Mouse (Mus musculus) ES-E14 (cell line): ENCODE data around the gene Smarcad1. TPM values are rescaled to one million over a fixed set of nuclear protein-coding genes. Genes with fewer than 3 reads are reported as not detected.
A peak's percentile ranks its signal among the peaks of the same experiment; 100 is the strongest.

Experiments
- DNase-seq: peaks from one replicate; pipeline ENCODE4 v3.0.0-alpha.2; 2013; ENCODE audit warnings: low read depth, low spot score
- H3K27ac ChIP-seq: 2 replicates; pipeline ENCODE4 v1.5.1; 2012; ENCODE audit warnings: low read depth, mild to moderate bottlenecking, low read length, moderate library complexity, mixed read lengths; ENCODE audit not compliant: poor library complexity, insufficient read depth, severe bottlenecking
- H3K36me3 ChIP-seq: 2 replicates; pipeline ENCODE4 v1.6.1; 2012; ENCODE audit warnings: mild to moderate bottlenecking, low read length, moderate library complexity, mixed read lengths; ENCODE audit not compliant: control insufficient read depth, poor library complexity, insufficient read depth, severe bottlenecking
- H3K4me1 ChIP-seq, 2 experiments: fragments of 150-350 bp in 1 of 2; sonication (generic) in 1 of 2; 2 replicates each; pipeline ENCODE4 v1.6.1; 2012; ENCODE audit warnings: low read length in 2 of 2, mild to moderate bottlenecking in 1 of 2, mixed read lengths in 1 of 2; ENCODE audit not compliant: control insufficient read depth in 2 of 2, insufficient read depth in 2 of 2, poor library complexity in 1 of 2
- H3K4me3 ChIP-seq, 2 experiments: fragments of 150-350 bp in 1 of 2; sonication (generic) in 1 of 2; 2 replicates each; pipeline ENCODE4 v1.5.1; 2012; ENCODE audit warnings: low read length in 2 of 2, low read depth in 1 of 2, mild to moderate bottlenecking in 1 of 2, mixed read lengths in 1 of 2; ENCODE audit not compliant: insufficient read depth in 1 of 2, poor library complexity in 1 of 2, severe bottlenecking in 1 of 2
- H3K9ac ChIP-seq: 2 replicates; pipeline ENCODE4 v1.6.1; 2012; ENCODE audit warnings: low read depth, mild to moderate bottlenecking, low read length, mixed read lengths; ENCODE audit not compliant: poor library complexity, insufficient read depth, severe bottlenecking
- H3K9me3 ChIP-seq: fragments of 150-350 bp; sonication (generic); 2 replicates; pipeline ENCODE4 v1.6.1; 2012; ENCODE audit warnings: low read depth, mild to moderate bottlenecking, low read length; ENCODE audit not compliant: control insufficient read depth, insufficient read depth
- CHD2 ChIP-seq: IDR thresholded peaks from 2 replicates; pipeline ENCODE4 v1.6.1; 2014; ENCODE audit warnings: mild to moderate bottlenecking, low read depth, low read length, inconsistent platforms
- HCFC1 ChIP-seq: IDR thresholded peaks from 2 replicates; pipeline ENCODE4 v1.6.1; 2012; ENCODE audit warnings: low read length, inconsistent platforms, borderline replicate concordance; ENCODE audit not compliant: insufficient read depth
- MAFK ChIP-seq: IDR thresholded peaks from 2 replicates; pipeline ENCODE4 v1.6.1; 2014; ENCODE audit warnings: mild to moderate bottlenecking, low read depth, low read length, inconsistent platforms; ENCODE audit not compliant: insufficient read depth
- ZC3H11A ChIP-seq: IDR thresholded peaks from 2 replicates; pipeline ENCODE4 v1.6.1; 2012; ENCODE audit warnings: low read depth, mild to moderate bottlenecking, inconsistent platforms, low read length, borderline replicate concordance
- ZNF384 ChIP-seq: IDR thresholded peaks from 2 replicates; pipeline ENCODE4 v1.6.1; 2012; ENCODE audit warnings: low read depth, low read length, inconsistent platforms
- in situ Hi-C, 2 experiments: fragments of 600-800 bp; cut with MboI; formaldehyde crosslinking; loops; one replicate each; pipeline ENCODE4 v1.15.1; 2025; ENCODE audit warnings: low sequenced_read_pairs in 2 of 2, inconsistent platforms in 1 of 2; ENCODE audit not compliant: unreplicated experiment in 2 of 2
- total RNA-seq: library from RNA; depleted of rRNA; stranded (reverse); fragments of 300-350 nt; gene quantifications from 2 replicates; pipeline ENCODE4 v1.2.3, GENCODE M21; 2012

Smarcad1 gene
- total RNA-seq, 1 experiment = 158 TPM

DNA sequence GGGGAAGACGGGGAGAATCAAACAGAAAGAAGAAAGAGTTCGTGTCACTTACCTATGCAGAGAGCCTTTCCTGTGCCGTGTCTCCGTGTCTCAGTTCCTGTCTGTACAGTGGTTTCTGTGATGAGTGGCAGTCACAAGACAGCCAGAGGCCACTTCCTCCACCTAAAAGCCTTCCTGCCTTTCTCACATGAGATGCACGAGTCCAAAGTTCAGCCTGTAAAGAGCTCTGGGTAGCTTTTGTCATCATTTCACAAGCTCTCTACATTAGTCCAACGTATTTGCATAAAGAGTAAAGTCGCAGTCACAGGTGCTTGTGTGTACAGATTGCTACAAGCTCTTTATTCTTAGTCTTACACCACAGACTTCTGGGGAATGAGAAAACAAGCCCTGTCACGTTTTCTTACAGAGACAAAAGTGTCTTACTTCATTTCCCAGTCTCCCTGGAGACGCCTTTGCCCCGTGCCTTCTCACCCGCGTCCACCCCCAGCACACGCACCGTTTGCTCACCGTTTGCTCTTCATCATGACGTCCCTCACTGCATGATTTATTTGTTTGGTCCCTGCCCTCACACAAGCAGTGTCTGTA, 102.3 kb downstream of the Smarcad1 start, which contains the start of gene Hpgds:
TSS of gene Hpgds (minus strand) at position 288 of the 585 bp plus-strand sequence.
- Histone ChIP-seq H3K9ac (no peak within 1 kb of the TSS), H3K4me3 (no peak within 1 kb of the TSS), H3K27ac (no peak within 1 kb of the TSS), H3K4me1 (no peaks in the 10 kb centered on the region), H3K9me3 (no peaks in the 10 kb centered on the region), H3K36me3 (no peaks in the 10 kb centered on the region)
- DNase-seq = no peak
- TF ChIP-seq ZNF384 (no peak), HCFC1 (no peak), CHD2 (no peak), ZC3H11A (no peak), MAFK (no peak)
- in situ Hi-C loops = no loop called here

DNA sequence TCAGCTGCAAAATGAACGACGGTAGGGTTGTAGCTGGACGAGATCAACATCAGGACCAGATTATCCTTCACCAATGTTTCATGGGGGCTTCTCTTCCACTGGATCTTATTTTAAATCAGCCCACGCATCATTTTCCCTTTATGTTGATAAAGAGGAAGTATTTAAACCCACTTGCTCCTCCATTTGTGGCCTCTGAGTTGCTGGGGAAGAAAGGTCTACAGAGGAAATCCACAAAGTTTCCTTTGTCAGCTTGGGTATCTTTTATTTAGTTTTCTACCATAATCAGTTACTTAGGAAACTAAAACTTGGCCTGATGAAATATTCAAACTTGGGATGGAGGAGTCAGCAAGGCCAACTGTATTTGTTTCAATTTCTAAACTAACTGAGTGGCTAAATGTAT, 104.0 kb downstream of the Smarcad1 start:
- in situ Hi-C loops = no loop called here

DNA sequence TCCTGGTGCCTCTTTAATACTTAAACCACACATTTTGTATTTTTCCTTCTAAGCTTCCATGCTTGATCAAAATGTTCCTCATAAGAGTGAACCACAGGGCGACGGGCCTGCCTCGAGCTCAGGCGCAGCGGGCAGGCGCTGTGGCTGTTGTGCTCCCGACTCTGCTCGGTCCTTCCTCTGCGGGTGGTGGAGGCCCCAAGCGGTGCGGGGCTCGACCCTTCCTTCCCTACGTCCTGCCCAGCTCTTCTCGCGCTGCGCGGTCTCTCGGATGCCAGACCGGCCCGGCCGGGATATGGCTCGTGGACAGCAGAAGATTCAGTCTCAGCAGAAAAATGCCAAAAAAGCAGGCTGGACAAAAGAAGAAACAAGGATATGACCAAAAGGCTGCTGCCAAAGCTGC, 108.3 kb downstream of the Smarcad1 start:
- Histone ChIP-seq H3K36me3 (no peaks in the 10 kb centered on the region), H3K9me3 (no peaks in the 10 kb centered on the region), H3K27ac (no peak overlapping the region), H3K9ac (no peak overlapping the region), H3K4me1 (no peaks in the 10 kb centered on the region; a peak in 1 of 4 replicates), H3K4me3 (peak overlapping the region in 1 of 2 experiments; percentile 27; a peak in 3 of 4 replicates)
- in situ Hi-C loops = no loop called here
- TF ChIP-seq ZNF384 (no peak), MAFK (no peak), ZC3H11A (no peak), HCFC1 (no peak), CHD2 (no peak)
- no peak for DNase-seq

More for the DNA sequence above, 104.0 kb downstream of the Smarcad1 start:
- Histone ChIP-seq H3K4me1 (no peaks in the 10 kb centered on the region), H3K4me3 (no peak overlapping the region), H3K27ac (no peak overlapping the region), H3K9ac (no peak overlapping the region), H3K36me3 (no peaks in the 10 kb centered on the region), H3K9me3 (no peaks in the 10 kb centered on the region)
- DNase-seq = no peak
- no peak for TF ChIP-seq ZC3H11A
- TF ChIP-seq HCFC1 = no peak
- no peak for TF ChIP-seq ZNF384
- no peak for TF ChIP-seq MAFK
- TF ChIP-seq CHD2 = no peak

DNA sequence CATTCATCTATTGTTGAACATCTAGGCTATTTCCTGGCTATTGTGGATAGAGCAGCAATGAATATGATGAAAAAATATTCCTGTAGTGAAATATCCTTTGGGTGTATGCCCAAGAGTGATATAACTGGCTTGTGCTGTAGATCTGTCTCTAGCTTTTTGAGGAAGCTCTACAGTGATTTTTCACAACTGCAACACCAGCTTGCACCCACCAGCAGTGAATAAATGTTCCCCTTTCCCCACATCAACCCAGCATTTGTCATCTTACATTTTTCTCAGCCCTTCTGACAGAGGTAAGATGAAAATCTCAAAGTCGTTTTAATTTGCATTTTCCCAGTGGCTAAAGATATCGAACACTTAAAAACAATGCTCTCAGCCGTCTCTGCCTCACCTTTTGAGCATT, 111.2 kb downstream of the Smarcad1 start:
- in situ Hi-C loops = no loop called here
- Histone ChIP-seq H3K9me3 (no peaks in the 10 kb centered on the region), H3K9ac (no peak overlapping the region), H3K36me3 (no peaks in the 10 kb centered on the region), H3K4me3 (no peak overlapping the region), H3K4me1 (no peaks in the 10 kb centered on the region; a peak in 1 of 4 replicates), H3K27ac (no peak overlapping the region)
- DNase-seq = no peak
- TF ChIP-seq MAFK (no peak), HCFC1 (no peak), ZC3H11A (no peak), ZNF384 (no peak), CHD2 (no peak)

DNA sequence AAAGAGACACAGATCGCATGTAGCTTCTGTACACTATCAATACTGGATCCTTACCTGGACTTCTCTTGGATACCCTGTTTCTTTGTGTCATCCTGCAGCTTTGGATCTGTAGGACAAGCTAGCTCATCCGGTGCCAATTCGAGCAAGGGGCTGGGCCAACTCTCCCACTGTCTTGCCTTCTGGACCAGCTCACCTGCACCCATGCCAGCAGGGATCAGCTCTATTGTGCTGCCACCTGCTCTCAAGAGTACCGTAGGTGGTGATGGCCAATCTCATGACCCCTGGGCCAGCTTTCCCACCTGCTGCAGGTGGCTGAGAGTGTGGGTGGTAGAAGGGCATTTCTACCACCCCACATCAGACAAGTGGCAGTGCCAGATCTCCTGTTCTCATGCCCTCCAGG, 114.7 kb downstream of the Smarcad1 start:
- no peak overlapping the region for H3K9ac ChIP-seq
- H3K36me3 ChIP-seq = no peaks in the 10 kb centered on the region
- no peak overlapping the region for H3K4me3 ChIP-seq
- no peak overlapping the region for H3K27ac ChIP-seq
- in situ Hi-C loops = no loop called here
- no peaks in the 10 kb centered on the region for H3K9me3 ChIP-seq
- DNase-seq = no peak
- H3K4me1 ChIP-seq = no peaks in the 10 kb centered on the region; a peak in 1 of 4 replicates
- no peak for TF ChIP-seq MAFK
- TF ChIP-seq CHD2 = no peak
- TF ChIP-seq ZNF384 = no peak
- no peak for TF ChIP-seq ZC3H11A
- no peak for TF ChIP-seq HCFC1
